Mouse (Mus musculus) retina, postnatal 1 day (tissue): ENCODE data around the gene Umps.
A peak's percentile ranks its signal among the peaks of the same experiment; 100 is the strongest.

Experiments used
- DNase-seq: peaks from one replicate; pipeline ENCODE4 v3.0.0-alpha.2; 2012

Umps gene

GRCm38 (mm10) chr16:33966538-33967282 lies at the start of gene Umps:
Gene Umps (minus strand): TSS chr16:33967038.
- peak; percentile 93 for DNase-seq

GRCm38 (mm10) chr16:34011991-34012845 lies 45.4 kb upstream of the Umps start:
- DNase-seq, result no peak

- no peak for DNase-seq
Observed at GRCm38 (mm10) chr16:34009567-34009966, 42.7 kb upstream of the Umps start.

- DNase-seq, result no peak
Observed at GRCm38 (mm10) chr16:34005986-34006385, 39.1 kb upstream of the Umps start.

- peak; percentile 81 for DNase-seq
Observed at GRCm38 (mm10) chr16:34004128-34004578, 37.3 kb upstream of the Umps start.

- DNase-seq, result no peak
Observed at GRCm38 (mm10) chr16:34003566-34004127, 36.8 kb upstream of the Umps start.

- DNase-seq, result no peak
Observed at GRCm38 (mm10) chr16:34000715-34001114, 33.9 kb upstream of the Umps start.

GRCm38 (mm10) chr16:33999388-33999787 lies 32.5 kb upstream of the Umps start:
- peak; percentile 76 for DNase-seq

- DNase-seq, result no peak
Observed at GRCm38 (mm10) chr16:33998011-33998410, 31.2 kb upstream of the Umps start.

- peak; percentile 73 for DNase-seq
Observed at GRCm38 (mm10) chr16:33996030-33996429, 29.2 kb upstream of the Umps start.

GRCm38 (mm10) chr16:33995496-33995895 lies 28.7 kb upstream of the Umps start:
- no peak for DNase-seq

- no peak for DNase-seq
Observed at GRCm38 (mm10) chr16:33994321-33994720, 27.5 kb upstream of the Umps start.

GRCm38 (mm10) chr16:33990712-33991111 lies 23.9 kb upstream of the Umps start:
- DNase-seq, result no peak

GRCm38 (mm10) chr16:33989106-33989505 lies 22.3 kb upstream of the Umps start:
- no peak for DNase-seq

- peak; percentile 62 for DNase-seq
Observed at GRCm38 (mm10) chr16:33988358-33989012, 21.6 kb upstream of the Umps start.

GRCm38 (mm10) chr16:33986993-33987392 lies 20.2 kb upstream of the Umps start:
- no peak for DNase-seq

- DNase-seq, result no peak
Observed at GRCm38 (mm10) chr16:33985372-33985771, 18.5 kb upstream of the Umps start.

GRCm38 (mm10) chr16:33983712-33984111 lies 16.9 kb upstream of the Umps start:
- no peak for DNase-seq

- DNase-seq, result no peak
Observed at GRCm38 (mm10) chr16:33979855-33980254, 13.0 kb upstream of the Umps start.

GRCm38 (mm10) chr16:33967283-33967640 lies 424 bp upstream of the Umps start:
- no peak for DNase-seq

- DNase-seq, result no peak
Observed at GRCm38 (mm10) chr16:33965878-33966537, 830 bp downstream of the Umps start.

- no peak for DNase-seq
Observed at GRCm38 (mm10) chr16:33963509-33963908, 3.3 kb downstream of the Umps start.

- DNase-seq, result no peak
Observed at GRCm38 (mm10) chr16:33954793-33955192, 12.0 kb downstream of the Umps start.
